Mouse (Mus musculus) cerebellum, adult 9-10 months (tissue): ENCODE results near the gene Ablim1.
A peak's percentile ranks its signal among the peaks of the same experiment; 100 is the strongest.

Experiments used
- DNase-seq: peaks from one replicate; pipeline ENCODE4 v3.0.0; 2022

Ablim1 gene

DNA sequence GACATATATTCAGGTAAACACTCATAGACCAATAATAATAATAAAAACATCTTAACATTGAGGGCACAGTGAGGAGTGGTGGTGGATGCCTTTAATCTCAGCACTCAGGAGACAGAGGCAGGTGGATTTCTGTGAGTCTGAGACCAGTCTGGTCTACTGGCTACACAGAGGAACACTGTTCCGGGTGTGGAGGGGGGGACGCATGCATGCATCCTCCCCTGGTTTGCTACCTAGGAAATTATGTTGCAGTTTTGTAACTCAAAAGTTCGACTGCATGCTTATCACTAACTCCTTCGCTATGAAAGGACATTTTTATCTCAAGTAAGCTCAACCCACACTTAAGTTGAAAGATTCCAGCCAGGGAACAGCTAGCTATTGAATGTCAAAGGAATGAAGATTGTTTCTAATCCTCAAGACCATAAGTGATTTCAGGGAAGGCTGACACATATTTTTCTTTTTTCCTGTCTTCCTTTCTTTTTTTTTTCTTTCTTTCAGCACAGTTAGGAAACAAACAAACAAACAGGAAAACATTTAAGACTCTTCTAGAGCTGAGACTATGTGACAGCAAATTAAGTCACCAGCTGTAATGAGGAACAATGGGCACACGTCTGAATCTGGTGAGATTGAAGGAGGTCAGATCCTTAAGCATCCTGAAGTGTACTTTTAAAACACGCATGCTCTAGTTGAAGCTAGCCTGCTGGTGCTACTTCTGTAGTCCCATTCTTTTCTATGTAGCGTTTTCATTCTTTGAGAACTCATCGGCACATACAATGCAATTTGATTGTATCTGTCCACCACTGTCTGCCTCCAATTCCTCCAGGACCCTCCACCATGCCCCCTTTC lies 26.4 kb upstream of the Ablim1 start:
- DNase-seq: no peak

GRCm38 (mm10) chr19:57339281-57339864 lies 24.7 kb upstream of the Ablim1 start:
- no peak for DNase-seq

DNA sequence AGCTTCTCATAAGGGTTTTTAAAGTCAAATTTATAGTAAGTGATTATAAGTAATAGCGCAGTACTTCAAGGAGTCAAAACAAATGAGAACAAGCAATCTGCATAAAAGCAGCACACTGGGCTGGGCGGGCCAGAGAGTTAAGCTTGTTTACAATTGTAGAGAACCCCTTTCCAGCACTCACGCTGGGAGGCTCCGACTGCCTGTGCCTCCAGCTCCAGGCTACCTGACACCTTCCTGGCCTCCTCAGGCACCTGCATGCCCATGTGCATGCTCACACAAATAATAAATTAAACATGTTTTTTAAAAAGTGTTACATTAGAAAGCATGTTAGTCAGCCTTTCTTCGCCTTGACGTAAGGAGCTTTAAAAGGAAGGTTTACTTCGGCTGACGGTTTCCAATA lies 20.4 kb upstream of the Ablim1 start:
- no peak for DNase-seq

GRCm38 (mm10) chr19:57333356-57333755 lies 18.6 kb upstream of the Ablim1 start:
- DNase-seq: no peak

GRCm38 (mm10) chr19:57331237-57331636 lies 16.5 kb upstream of the Ablim1 start:
- DNase-seq: no peak

GRCm38 (mm10) chr19:57330309-57330708 lies 15.6 kb upstream of the Ablim1 start:
- no peak for DNase-seq

DNA sequence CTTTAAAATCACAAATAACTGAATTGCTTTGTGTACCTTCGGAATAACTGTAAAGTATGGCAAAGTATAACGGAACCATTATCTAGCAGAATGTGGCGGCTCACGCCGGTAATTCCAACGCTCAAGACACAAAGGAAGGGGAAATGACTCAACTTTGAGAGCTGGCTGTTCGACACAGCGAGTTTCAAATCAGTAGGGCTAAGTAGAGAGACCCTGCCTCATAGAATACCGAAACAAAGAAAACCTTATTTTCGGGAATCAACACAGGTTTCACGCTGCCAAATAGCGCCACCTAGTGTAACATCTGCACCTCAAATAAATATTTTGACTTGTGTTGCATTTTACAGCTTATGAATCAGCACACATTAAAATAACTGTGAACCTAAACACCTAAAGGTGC lies 14.1 kb upstream of the Ablim1 start:
- peak; percentile 76 for DNase-seq

DNA sequence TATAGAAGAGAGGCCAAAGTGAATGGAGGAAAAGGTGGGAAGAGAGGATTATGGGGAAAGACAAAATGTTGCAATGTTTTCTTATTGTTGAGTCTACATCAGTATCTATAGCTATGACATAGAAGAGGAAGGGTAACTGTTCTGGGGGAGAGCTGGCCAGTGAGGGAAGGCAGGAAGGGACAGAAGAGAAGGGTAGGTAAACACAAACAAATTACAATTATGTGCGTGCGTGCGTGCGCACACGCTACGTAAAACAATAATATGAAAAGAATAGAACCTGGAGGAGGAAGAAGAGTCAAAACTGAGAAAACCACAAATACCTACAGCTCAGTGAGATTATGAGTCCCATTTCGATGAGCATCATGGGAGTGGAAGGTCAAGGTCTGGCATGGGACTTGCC lies 13.6 kb upstream of the Ablim1 start:
- no peak for DNase-seq

DNA sequence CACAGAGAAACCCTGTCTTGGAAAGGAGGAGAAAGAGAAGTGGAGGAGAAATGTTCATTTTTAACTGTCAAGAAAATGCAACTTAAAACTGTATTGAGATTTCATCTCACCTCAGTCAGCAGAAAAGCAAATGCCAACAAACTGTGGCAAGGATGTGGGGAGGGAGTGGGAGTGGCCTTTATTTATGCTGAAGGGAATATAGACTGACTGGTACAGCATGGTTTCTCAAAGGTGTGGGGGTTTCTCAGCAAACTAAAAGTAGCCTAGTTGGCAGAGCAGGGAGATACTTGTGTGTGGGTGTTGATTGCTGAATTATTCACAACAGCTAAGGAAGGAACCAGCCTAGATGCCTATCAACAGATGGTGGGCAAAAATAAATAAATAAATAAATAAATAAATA lies 13.0 kb upstream of the Ablim1 start:
- DNase-seq: no peak

GRCm38 (mm10) chr19:57325748-57326300 lies 11.1 kb upstream of the Ablim1 start:
- DNase-seq: peak; percentile 86

- no peak for DNase-seq
These were observed 8.4 kb upstream of the Ablim1 start for GRCm38 (mm10) chr19:57323087-57323486.

DNA sequence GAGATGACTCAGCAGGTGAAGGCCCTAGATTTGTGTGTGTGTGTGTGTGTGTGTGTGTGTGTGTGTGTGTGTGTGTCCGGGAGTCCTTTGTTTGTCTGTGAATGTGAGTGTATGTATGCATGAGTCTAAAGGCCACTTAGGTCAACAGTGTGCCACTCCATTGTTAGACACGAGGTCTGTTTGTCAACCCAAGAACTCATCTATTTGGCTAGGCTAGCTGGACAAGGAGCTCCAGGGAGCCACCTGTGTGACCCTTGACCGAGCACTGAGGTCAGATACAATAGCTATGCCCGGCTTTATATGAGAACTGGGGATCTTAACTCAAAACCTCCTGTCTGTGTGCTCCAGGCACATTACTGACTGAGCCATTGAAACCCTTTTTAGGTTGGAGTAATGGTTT lies 7.8 kb upstream of the Ablim1 start:
- no peak for DNase-seq

DNA sequence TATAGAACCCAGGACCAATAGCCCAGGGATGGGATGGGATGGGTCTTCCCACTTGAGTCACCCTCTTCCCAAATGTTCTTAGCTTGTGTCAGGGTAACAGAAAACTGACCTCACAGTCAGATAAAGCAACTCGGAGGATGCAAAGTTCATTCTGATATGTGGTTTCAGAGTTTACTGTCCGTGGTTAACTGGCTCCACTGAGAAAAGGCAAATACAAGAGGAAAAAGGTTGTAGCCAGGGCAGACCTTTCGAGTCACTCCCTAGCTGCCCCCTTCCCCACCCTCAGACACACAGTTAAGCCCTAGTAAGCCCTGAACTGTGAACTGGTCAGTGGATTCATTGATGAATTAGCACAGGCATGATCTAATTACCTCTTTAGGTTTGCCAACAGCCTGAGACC lies 7.1 kb upstream of the Ablim1 start:
- DNase-seq: no peak

GRCm38 (mm10) chr19:57320656-57321382 lies 6.1 kb upstream of the Ablim1 start:
- no peak for DNase-seq

- DNase-seq: no peak
These were observed 1.9 kb upstream of the Ablim1 start for GRCm38 (mm10) chr19:57316597-57316996.

DNA sequence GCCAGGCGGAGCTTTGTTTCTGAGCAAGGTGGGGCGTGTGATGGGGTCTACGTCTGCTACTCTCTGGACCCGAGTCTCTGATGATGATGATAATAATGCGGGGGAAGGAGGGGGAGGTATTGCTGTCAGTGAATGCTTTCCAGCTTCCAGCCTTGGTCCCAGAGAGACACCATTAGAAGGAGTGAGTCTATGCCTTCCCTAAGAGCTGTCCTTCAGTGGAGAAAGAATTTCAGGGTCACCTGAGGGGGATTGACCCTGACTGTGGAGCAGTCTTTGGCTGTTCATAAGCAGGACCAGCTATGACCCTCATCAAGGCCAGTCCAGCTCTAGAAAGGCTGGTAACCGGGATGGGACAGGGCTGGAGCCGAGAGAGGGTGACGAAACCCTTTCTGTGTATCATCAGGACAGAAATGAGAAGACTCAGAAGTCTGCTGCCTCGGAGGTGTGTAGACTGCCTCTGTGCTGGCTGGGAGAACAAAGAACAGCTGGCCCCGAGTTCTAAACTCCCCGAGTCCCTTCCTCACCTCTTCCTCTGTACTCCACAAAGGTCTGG lies 370 bp upstream of the Ablim1 start:
- DNase-seq: no peak

- DNase-seq: no peak
These were observed 801 bp downstream of the Ablim1 start for GRCm38 (mm10) chr19:57313891-57314345.

DNA sequence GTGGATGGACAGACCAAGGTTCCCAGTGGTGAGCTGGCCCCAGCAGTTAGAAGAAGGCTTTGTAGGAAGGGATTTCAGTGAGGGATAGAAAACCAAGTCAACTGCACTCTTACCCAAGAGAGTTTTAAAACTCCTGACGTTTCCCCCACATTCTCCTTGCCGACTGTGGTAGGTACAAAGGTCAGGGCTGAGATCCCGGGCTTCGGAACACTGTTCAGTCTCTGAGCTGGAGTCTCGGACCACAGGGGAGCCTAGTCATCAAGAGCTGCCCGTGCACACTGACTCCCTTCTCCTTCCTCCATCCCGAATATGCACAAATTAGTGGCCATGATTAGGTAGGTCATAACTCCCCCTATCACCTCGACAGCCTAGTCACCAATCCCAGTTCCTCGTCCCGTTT lies 1.5 kb downstream of the Ablim1 start:
- DNase-seq: no peak

DNA sequence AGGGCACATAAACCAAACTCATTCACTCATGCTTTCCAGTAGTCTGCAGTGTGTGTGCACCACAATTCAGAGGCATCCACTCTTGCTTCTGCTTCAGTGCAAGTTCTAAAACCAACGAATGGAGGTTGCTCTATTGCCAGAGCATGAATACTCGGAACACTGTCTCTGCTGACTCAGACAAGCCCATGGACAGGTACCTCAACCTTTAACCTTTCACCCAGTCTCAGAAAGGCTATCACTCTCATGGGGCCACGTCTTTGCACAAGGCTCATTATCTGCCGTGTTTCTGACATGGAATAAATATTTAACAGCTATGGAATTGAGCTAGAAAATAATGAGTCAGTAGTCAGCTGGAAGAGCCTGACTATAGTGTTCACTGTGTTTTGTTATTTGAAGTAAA lies 4.7 kb downstream of the Ablim1 start:
- DNase-seq: no peak

DNA sequence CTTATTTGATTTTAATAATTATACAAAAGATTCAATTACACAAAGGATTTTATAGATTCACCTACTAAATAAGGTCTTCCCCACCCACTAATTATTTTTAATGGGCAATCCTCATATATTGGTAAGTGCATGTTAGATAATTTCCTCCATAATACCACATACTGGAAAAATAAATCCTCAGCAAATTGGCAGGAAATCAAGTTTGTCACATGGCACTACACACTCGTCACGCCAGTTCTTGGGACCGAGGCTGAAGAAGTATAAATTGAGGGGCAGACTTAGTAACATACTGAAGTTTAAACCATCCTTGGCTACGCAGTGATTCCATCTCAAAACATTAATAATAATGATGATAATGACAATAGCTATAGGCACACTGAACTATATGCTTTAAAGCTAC lies 8.1 kb downstream of the Ablim1 start:
- no peak for DNase-seq

GRCm38 (mm10) chr19:57305972-57306371 lies 8.7 kb downstream of the Ablim1 start:
- DNase-seq: no peak

DNA sequence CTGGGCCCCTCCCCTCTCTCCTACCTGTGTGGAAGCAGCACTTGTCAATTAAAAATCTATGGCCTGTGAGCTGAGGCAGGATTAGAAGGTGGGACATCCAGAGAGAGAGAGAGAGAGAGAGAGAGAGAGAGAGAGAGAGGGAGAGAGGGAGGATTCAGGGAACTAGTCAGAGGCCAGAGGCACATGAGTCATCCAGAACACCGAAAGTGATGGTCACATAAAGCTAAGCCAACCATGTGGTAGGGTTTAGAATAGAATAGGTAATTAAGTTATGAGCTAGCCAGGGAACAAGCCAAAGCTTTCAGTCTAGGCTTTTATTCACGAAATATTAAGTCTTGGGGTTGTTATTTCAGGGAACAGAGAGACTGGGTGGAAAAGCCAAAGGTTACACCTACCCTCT lies 10.1 kb downstream of the Ablim1 start:
- DNase-seq: no peak

GRCm38 (mm10) chr19:57301961-57302395 lies 12.7 kb downstream of the Ablim1 start:
- no peak for DNase-seq
